Mouse (Mus musculus) liver, adult 2 months (tissue): Measurements from ENCODE around the gene Zbed5. TPM values are rescaled to one million over a fixed set of nuclear protein-coding genes. Genes with fewer than 3 reads are reported as not detected.
"Not testable (repeated sequence)": the region's sequence is repeated elsewhere in the genome, so short reads cannot be mapped to it uniquely, and the experiment has no call there.

Experiments used
- DNase-seq: peaks from one replicate; pipeline ENCODE4 v3.0.0-alpha.2; 2011; ENCODE audit warnings: low read depth, low spot score; ENCODE audit errors: extremely low read depth
- H3K27ac ChIP-seq: fragments of 200-500 bp; replicated peaks from 2 replicates; pipeline ENCODE4 v1.5.1; 2012; ENCODE audit warnings: low read depth, mild to moderate bottlenecking, control low read depth, inconsistent platforms, low read length; ENCODE audit not compliant: insufficient read depth
- H3K27me3 ChIP-seq: fragments of 200-500 bp; 2 replicates; pipeline ENCODE4 v1.6.1; 2012; ENCODE audit warnings: mild to moderate bottlenecking, moderate library complexity, low read length, inconsistent platforms; ENCODE audit not compliant: control insufficient read depth, insufficient read depth
- H3K36me3 ChIP-seq: fragments of 200-500 bp; 2 replicates; pipeline ENCODE4 v1.6.1; 2012; ENCODE audit warnings: low read length, inconsistent platforms; ENCODE audit not compliant: control insufficient read depth, insufficient read depth
- H3K4me1 ChIP-seq: fragments of 200-500 bp; 2 replicates; pipeline ENCODE4 v1.6.1; 2011; ENCODE audit warnings: low read length; ENCODE audit not compliant: control insufficient read depth, insufficient read depth
- H3K4me3 ChIP-seq: fragments of 200-500 bp; 2 replicates; pipeline ENCODE4 v1.5.1; 2011; ENCODE audit warnings: low read depth, mild to moderate bottlenecking, control low read depth, low read length, moderate library complexity; ENCODE audit not compliant: insufficient read depth
- H3K79me2 ChIP-seq: fragments of 200-500 bp; 2 replicates; pipeline ENCODE4 v1.6.1; 2012; ENCODE audit warnings: inconsistent platforms, mild to moderate bottlenecking, low read length, moderate library complexity; ENCODE audit not compliant: control insufficient read depth, insufficient read depth
- H3K9ac ChIP-seq: fragments of 200-500 bp; 2 replicates; pipeline ENCODE4 v1.6.1; 2012; ENCODE audit warnings: low read depth, mild to moderate bottlenecking, control low read depth, inconsistent platforms, low read length
- CTCF ChIP-seq: fragments of 200-500 bp; IDR thresholded peaks from 2 replicates; pipeline ENCODE4 v1.5.1; 2011; ENCODE audit warnings: low read depth, low read length, control low read depth
- POLR2A ChIP-seq: fragments of 200-500 bp; IDR thresholded peaks from 2 replicates; pipeline ENCODE4 v1.6.1; 2011; ENCODE audit warnings: low read length, control low read depth; ENCODE audit not compliant: insufficient read depth; ENCODE audit errors: extremely low read depth
- WGBS: fragments of 180-500 bp; shearing (Covaris S2); methylation state at CpG from one replicate; pipeline ENCODE4 v1.1.7; 2018; 5-methylcytosine and 5-hydroxymethylcytosine counted together
- polyA plus RNA-seq: library from polyadenylated mRNA; depleted of rRNA; stranded (reverse); fragments of >200 nt; gene quantifications from 2 replicates; pipeline ENCODE4 v1.2.3, GENCODE M21; 2012
- total RNA-seq: library from RNA; depleted of rRNA; stranded (reverse); fragments of >200 nt; gene quantifications from 2 replicates; pipeline ENCODE4 v1.2.3, GENCODE M21; 2014

Gene Zbed5
- total and polyA plus RNA-seq, 2 experiments: 0.62 to 5.8 TPM

DNA sequence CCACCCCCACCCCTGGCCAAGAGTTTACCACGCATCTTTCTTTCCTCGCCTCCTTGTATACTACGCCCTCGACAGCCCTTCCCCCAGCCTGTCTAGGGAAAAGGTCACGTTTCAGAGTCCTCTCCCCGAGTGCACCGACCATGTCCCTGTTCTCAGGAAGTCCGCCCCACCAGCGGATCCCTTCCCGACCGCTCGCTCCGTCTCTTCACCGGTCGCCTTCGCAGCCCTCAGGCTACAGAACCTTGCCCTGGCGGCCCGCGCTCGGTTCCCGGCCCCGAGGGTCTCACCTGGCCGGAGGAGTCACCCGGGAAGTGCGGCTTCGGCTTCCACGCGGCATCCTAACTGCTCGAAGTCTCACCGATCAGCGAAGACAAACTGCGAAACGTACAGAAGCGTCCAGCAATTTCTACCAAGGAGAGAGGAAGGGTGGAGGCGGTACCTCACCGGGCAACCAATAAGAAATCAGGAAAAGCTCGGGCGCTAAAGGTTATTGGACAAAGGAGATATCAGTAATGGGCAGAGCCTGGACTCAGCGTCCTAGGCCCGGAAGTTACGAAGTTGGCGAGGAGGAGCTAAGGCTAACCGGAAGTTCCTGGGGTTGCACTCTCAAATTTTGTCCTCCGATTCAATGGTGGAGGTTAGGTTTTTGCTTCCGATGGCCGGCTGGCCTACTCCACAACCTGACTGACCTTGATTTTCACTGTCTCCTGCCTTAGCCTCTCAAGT lies 8.4 kb upstream of the Zbed5 start, which contains the start of gene Chchd2:
Gene Chchd2 (minus strand): TSS at position 560 of the 726 bp plus-strand sequence.
- Histone ChIP-seq H3K27me3 (no peaks in the 10 kb centered on the region), H3K36me3 (peaks cover 20% of the 10 kb centered on the region), H3K4me1 (peaks cover 8% of the 10 kb centered on the region), H3K9ac (peak within 1 kb of the TSS; percentile 96), H3K27ac (peak within 1 kb of the TSS; percentile 93), H3K4me3 (peak within 1 kb of the TSS; percentile 86), H3K79me2 (peaks cover 14% of the 10 kb centered on the region; the same call in 1 of the 2 replicates)
- WGBS: under 1% methylated on average over 46 of the region's 46 CpGs
- TF ChIP-seq CTCF (no peak), POLR2A (peak; percentile 96)
- DNase-seq: peak; percentile 97

DNA sequence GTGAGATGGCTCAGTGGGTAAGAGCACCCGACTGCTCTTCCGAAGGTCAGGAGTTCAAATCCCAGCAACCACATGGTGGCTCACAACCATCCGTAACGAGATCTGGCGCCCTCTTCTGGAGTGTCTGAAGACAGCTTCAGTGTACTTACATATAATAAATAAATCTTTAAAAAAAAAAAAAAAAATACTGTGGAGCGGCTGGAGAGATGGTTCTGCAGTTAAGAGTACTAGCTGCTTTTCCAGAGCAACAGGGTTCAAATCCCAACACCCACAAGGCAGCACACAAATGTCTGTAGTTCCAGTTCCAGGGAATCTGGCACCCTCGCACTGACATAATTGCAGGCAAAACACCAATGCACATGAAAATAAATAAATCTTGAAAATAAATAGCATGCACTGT lies 5.1 kb upstream of the Zbed5 start:
- not testable (repeated sequence) for H3K4me1 ChIP-seq, H3K27ac ChIP-seq, H3K4me3 ChIP-seq, H3K79me2 ChIP-seq, DNase-seq, H3K36me3 ChIP-seq, H3K27me3 ChIP-seq, H3K9ac ChIP-seq
- 70% methylated on average over 7 of the region's 7 CpGs for WGBS

DNA sequence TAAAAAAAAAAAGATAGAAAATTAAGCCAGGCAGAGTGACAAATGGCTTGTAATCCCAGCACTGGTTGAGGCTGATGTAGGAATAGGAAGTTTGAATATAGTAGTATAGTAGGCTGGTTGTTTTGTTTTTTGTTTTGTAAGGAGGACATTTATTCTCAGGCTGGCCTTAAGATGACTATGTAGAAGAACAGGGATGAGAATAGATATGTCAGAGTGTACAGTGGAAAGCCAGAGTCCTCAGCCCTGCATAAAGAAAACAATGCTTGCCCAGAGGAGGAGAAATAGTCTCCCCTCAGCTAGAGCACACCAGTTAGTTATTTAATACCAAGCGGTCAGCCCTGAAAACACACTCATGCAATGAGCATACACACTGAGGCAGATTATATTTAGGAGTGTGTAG lies 2.9 kb downstream of the Zbed5 start, which contains the start of gene Phkg1:
Gene Phkg1 (minus strand): TSS at position 101 of the 400 bp plus-strand sequence.
- Histone ChIP-seq H3K79me2 (no peaks in the 10 kb centered on the region), H3K27me3 (no peaks in the 10 kb centered on the region), H3K9ac (no peak within 1 kb of the TSS), H3K4me1 (no peaks in the 10 kb centered on the region), H3K36me3 (peaks cover 5% of the 10 kb centered on the region; the same call in 1 of the 2 replicates), H3K27ac (no peak within 1 kb of the TSS), H3K4me3 (no peak within 1 kb of the TSS)
- 100% methylated on average over 1 of the region's 1 CpGs for WGBS
- TF ChIP-seq CTCF: no peak
- no peak for TF ChIP-seq POLR2A
- no peak for DNase-seq

DNA sequence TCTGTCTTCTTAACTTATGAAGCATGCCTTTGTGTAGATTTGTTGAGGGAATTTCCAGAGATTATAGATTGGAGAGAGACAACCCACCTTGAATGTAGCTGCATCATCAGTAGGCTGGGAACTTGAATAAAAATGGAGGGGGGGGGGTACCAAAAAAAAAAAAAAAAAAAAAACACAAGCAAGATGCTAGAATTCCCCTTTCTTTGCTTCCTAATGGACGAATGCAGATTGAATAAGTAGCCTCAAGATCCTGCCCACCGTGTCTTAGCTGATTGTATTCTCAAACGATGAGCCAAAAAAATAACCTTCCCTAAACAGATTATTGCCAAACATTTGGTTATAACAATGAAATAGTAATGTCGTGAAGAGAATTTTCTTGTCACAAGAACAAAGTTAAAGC lies 12.3 kb downstream of the Zbed5 start:
- no peaks in the 10 kb centered on the region for H3K36me3 ChIP-seq
- WGBS: 47% methylated on average over 4 of the region's 4 CpGs
- H3K27ac ChIP-seq: no peak overlapping the region
- H3K4me1 ChIP-seq: no peaks in the 10 kb centered on the region
- TF ChIP-seq CTCF (no peak), POLR2A (no peak)
- DNase-seq: no peak
- H3K79me2 ChIP-seq: no peaks in the 10 kb centered on the region
- H3K27me3 ChIP-seq: no peaks in the 10 kb centered on the region
- H3K9ac ChIP-seq: no peak overlapping the region
- H3K4me3 ChIP-seq: no peak overlapping the region

DNA sequence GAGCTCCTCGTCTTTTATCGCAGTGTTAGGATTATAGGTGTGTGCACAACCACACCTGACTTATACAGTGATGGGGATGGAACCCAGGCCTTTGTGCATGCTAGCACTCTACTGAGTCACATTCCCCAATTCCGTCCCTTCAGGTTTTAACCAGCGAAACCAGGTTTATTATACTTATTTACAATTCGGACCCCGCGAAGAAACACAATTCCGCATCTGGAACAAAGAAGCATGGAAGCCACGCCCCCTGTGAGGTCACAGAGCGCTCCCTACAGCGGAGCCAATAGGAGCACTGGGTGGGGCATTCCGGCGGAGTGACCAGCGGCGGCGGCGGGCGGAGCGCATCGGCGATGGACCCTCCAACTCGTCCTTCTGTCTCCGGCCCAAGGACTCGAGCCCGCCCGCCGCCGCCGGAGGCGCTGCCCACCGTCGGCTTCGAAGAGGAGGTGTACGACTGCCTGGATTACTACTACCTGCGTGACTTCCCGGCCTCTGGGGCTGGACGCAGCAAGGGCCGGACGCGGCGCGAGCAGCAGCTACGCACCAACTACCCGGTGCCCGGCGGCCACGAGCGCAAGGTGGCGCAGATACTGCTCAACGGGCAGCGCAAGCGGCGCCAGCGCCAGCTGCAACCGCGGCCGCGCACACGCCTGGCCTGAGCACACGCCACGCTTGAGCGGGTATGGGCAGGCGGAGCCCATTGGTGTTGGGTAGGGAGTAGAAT lies 12.9 kb downstream of the Zbed5 start, which contains the start of gene Nupr1l:
Gene Nupr1l (plus strand): TSS at position 299 of the 724 bp plus-strand sequence.
- TF ChIP-seq POLR2A: peak; percentile 49; the same call in 1 of the 2 replicates
- TF ChIP-seq CTCF: peak; percentile 26
- Histone ChIP-seq H3K27me3 (no peaks in the 10 kb centered on the region), H3K9ac (peak within 1 kb of the TSS; percentile 90), H3K4me1 (no peaks in the 10 kb centered on the region), H3K4me3 (peak within 1 kb of the TSS; percentile 92), H3K36me3 (no peaks in the 10 kb centered on the region), H3K27ac (peak within 1 kb of the TSS; percentile 86), H3K79me2 (no peaks in the 10 kb centered on the region)
- under 1% methylated on average over 63 of the region's 63 CpGs for WGBS
- DNase-seq: peak; percentile 65
